Mouse (Mus musculus): ENCODE measurements around the gene Fam25c. TPM values are rescaled to one million over a fixed set of nuclear protein-coding genes. Genes with fewer than 3 reads are reported as not detected.
"Not testable (repeated sequence)": the region's sequence is repeated elsewhere in the genome, so short reads cannot be mapped to it uniquely, and the experiment has no call there.

Fam25c gene
- polyA plus RNA-seq, 1 experiment from 2014 or later, result not detected

GRCm38 (mm10) chr14:34375941-34376340 is 20.7 kb upstream of the Fam25c start:
- Histone ChIP-seq H3K27ac (no peak overlapping the region), H3K9ac (no peak overlapping the region), H3K4me3 (no peak overlapping the region), H3K9me3 (replicated peaks) (no peaks in the 10 kb centered on the region), H3K36me3 (no peaks in the 10 kb centered on the region), H3K27me3 (replicated peaks) (no peaks in the 10 kb centered on the region), H3K4me2 (peak overlapping the region; percentile 4; the same call in 1 of the 2 replicates), H3K4me1 (0 out of 2 replicates have a peak, but pooled peaks cover 5% of the 10 kb centered on the region)
- ATAC-seq, result no peak
- 68% methylated on average over 5 of the region's 5 CpGs for WGBS (ENCODE audit: insufficient replicate concordance)

GRCm38 (mm10) chr14:34375415-34375904 is 20.2 kb upstream of the Fam25c start, which contains the start of gene Mmrn2:
Mmrn2 (plus strand) TSS chr14:34375465.
- H3K27ac ChIP-seq, result no peak within 1 kb of the TSS
- no peaks in the 10 kb centered on the region for H3K36me3 ChIP-seq
- no peak within 1 kb of the TSS for H3K9ac ChIP-seq
- no peak within 1 kb of the TSS for H3K4me3 ChIP-seq
- no peaks in the 10 kb centered on the region for H3K9me3 ChIP-seq (replicated peaks)
- 0 out of 2 replicates have a peak, but pooled peaks cover 5% of the 10 kb centered on the region for H3K4me1 ChIP-seq
- H3K4me2 ChIP-seq, result peak within 1 kb of the TSS; percentile 4; the same call in 1 of the 2 replicates
- 39% methylated on average over 13 of the region's 13 CpGs for WGBS (ENCODE audit: insufficient replicate concordance)
- no peaks in the 10 kb centered on the region for H3K27me3 ChIP-seq (replicated peaks)
- no peak for ATAC-seq

- 51% methylated on average over 10 of the region's 10 CpGs for WGBS (ENCODE audit: insufficient replicate concordance)
- H3K9me3 ChIP-seq (replicated peaks), result no peaks in the 10 kb centered on the region
- no peak for ATAC-seq
- no peak within 1 kb of the TSS for H3K4me2 ChIP-seq
- no peaks in the 10 kb centered on the region for H3K36me3 ChIP-seq
- 0 out of 2 replicates have a peak, but pooled peaks cover 5% of the 10 kb centered on the region for H3K4me1 ChIP-seq
- H3K27ac ChIP-seq, result no peak within 1 kb of the TSS
- no peak within 1 kb of the TSS for H3K9ac ChIP-seq
- H3K27me3 ChIP-seq (replicated peaks), result no peaks in the 10 kb centered on the region
- H3K4me3 ChIP-seq, result no peak within 1 kb of the TSS
These were observed 19.3 kb upstream of the Fam25c start, which contains the start of gene Sncg for GRCm38 (mm10) chr14:34374577-34374976. Sncg (minus strand) TSS chr14:34374789.

- no peak for ATAC-seq
- H3K4me3 ChIP-seq, result no peak overlapping the region
- 0 out of 2 replicates have a peak, but pooled peaks cover 5% of the 10 kb centered on the region for H3K4me1 ChIP-seq
- H3K4me2 ChIP-seq, result no peak overlapping the region
- no peaks in the 10 kb centered on the region for H3K36me3 ChIP-seq
- H3K9me3 ChIP-seq (replicated peaks), result no peaks in the 10 kb centered on the region
- no peak overlapping the region for H3K9ac ChIP-seq
- no peaks in the 10 kb centered on the region for H3K27me3 ChIP-seq (replicated peaks)
- H3K27ac ChIP-seq, result no peak overlapping the region
- 68% methylated on average over 6 of the region's 6 CpGs for WGBS (ENCODE audit: insufficient replicate concordance)
These were observed 18.3 kb upstream of the Fam25c start for GRCm38 (mm10) chr14:34373581-34373980.

- Histone ChIP-seq H3K9me3 (replicated peaks) (no peaks in the 10 kb centered on the region), H3K27me3 (replicated peaks) (no peaks in the 10 kb centered on the region), H3K4me2 (no peak overlapping the region), H3K9ac (no peak overlapping the region), H3K27ac (no peak overlapping the region), H3K36me3 (no peaks in the 10 kb centered on the region), H3K4me1 (0 out of 2 replicates have a peak, but pooled peaks cover 5% of the 10 kb centered on the region), H3K4me3 (no peak overlapping the region)
- ATAC-seq, result no peak
- WGBS (ENCODE audit: insufficient replicate concordance), result 75% methylated on average over 6 of the region's 6 CpGs
These were observed 17.4 kb upstream of the Fam25c start for GRCm38 (mm10) chr14:34372646-34373045.

GRCm38 (mm10) chr14:34371763-34372162 is 16.5 kb upstream of the Fam25c start:
- no peak overlapping the region for H3K27ac ChIP-seq
- no peak overlapping the region for H3K4me3 ChIP-seq
- ATAC-seq, result peak; percentile 30; the same call in 1 of the 2 replicates
- no peak overlapping the region for H3K4me2 ChIP-seq
- H3K4me1 ChIP-seq, result 0 out of 2 replicates have a peak, but pooled peaks cover 5% of the 10 kb centered on the region
- 61% methylated on average over 2 of the region's 2 CpGs for WGBS (ENCODE audit: insufficient replicate concordance)
- H3K9me3 ChIP-seq (replicated peaks), result no peaks in the 10 kb centered on the region
- H3K27me3 ChIP-seq (replicated peaks), result no peaks in the 10 kb centered on the region
- H3K9ac ChIP-seq, result no peak overlapping the region
- no peaks in the 10 kb centered on the region for H3K36me3 ChIP-seq

GRCm38 (mm10) chr14:34370921-34371320 is 15.7 kb upstream of the Fam25c start:
- 65% methylated on average over 3 of the region's 3 CpGs for WGBS (ENCODE audit: insufficient replicate concordance)

GRCm38 (mm10) chr14:34370203-34370602 is 15.0 kb upstream of the Fam25c start:
- Histone ChIP-seq H3K36me3 (no peaks in the 10 kb centered on the region), H3K27ac (no peak overlapping the region), H3K4me2 (no peak overlapping the region), H3K27me3 (replicated peaks) (no peaks in the 10 kb centered on the region), H3K9me3 (replicated peaks) (0 out of 2 replicates have a peak, but pooled peaks cover 4% of the 10 kb centered on the region), H3K4me3 (no peak overlapping the region), H3K4me1 (0 out of 2 replicates have a peak, but pooled peaks cover 5% of the 10 kb centered on the region), H3K9ac (no peak overlapping the region)
- WGBS (ENCODE audit: insufficient replicate concordance), result 40% methylated on average over 3 of the region's 3 CpGs
- no peak for ATAC-seq

More at GRCm38 (mm10) chr14:34370921-34371320, 15.7 kb upstream of the Fam25c start:
- H3K27ac ChIP-seq, result no peak overlapping the region
- no peak overlapping the region for H3K9ac ChIP-seq
- H3K27me3 ChIP-seq (replicated peaks), result no peaks in the 10 kb centered on the region
- H3K4me1 ChIP-seq, result 0 out of 2 replicates have a peak, but pooled peaks cover 5% of the 10 kb centered on the region
- ATAC-seq, result no peak
- H3K36me3 ChIP-seq, result no peaks in the 10 kb centered on the region
- no peaks in the 10 kb centered on the region for H3K9me3 ChIP-seq (replicated peaks)
- no peak overlapping the region for H3K4me2 ChIP-seq
- H3K4me3 ChIP-seq, result no peak overlapping the region

- H3K27ac ChIP-seq, result no peak overlapping the region
These were observed 9.9 kb upstream of the Fam25c start for GRCm38 (mm10) chr14:34365147-34365507.

GRCm38 (mm10) chr14:34364254-34365146 is 9.3 kb upstream of the Fam25c start:
- not testable (repeated sequence) for ATAC-seq; H3K9ac ChIP-seq; H3K36me3 ChIP-seq; H3K4me3 ChIP-seq; H3K27ac ChIP-seq; H3K9me3 ChIP-seq (replicated peaks)
- Histone ChIP-seq H3K27me3 (replicated peaks) (0 out of 2 replicates have a peak, but pooled peaks cover 10% of the 10 kb centered on the region), H3K4me2 (peak overlapping the region; percentile 70), H3K4me1 (peaks cover 18% of the 10 kb centered on the region)
- 67% methylated on average over 15 of the region's 15 CpGs for WGBS (ENCODE audit: insufficient replicate concordance)

More at GRCm38 (mm10) chr14:34365147-34365507, 9.9 kb upstream of the Fam25c start:
- Histone ChIP-seq H3K9ac (no peak overlapping the region), H3K36me3 (no peaks in the 10 kb centered on the region), H3K4me2 (no peak overlapping the region), H3K4me3 (no peak overlapping the region), H3K9me3 (replicated peaks) (0 out of 2 replicates have a peak, but pooled peaks cover 5% of the 10 kb centered on the region), H3K4me1 (peaks cover 18% of the 10 kb centered on the region), H3K27me3 (replicated peaks) (0 out of 2 replicates have a peak, but pooled peaks cover 10% of the 10 kb centered on the region)
- ATAC-seq, result no peak
- WGBS (ENCODE audit: insufficient replicate concordance), result 76% methylated on average over 2 of the region's 2 CpGs

GRCm38 (mm10) chr14:34363490-34364253 is 8.4 kb upstream of the Fam25c start:
- peak; percentile 55 for ATAC-seq
- Histone ChIP-seq H3K36me3 (no peaks in the 10 kb centered on the region), H3K9me3 (replicated peaks) (0 out of 2 replicates have a peak, but pooled peaks cover 5% of the 10 kb centered on the region), H3K27me3 (replicated peaks) (0 out of 2 replicates have a peak, but pooled peaks cover 10% of the 10 kb centered on the region), H3K4me3 (peak overlapping the region; percentile 41), H3K4me1 (peaks cover 18% of the 10 kb centered on the region), H3K9ac (peak overlapping the region; percentile 4), H3K27ac (no peak overlapping the region), H3K4me2 (peak overlapping the region; percentile 70)
- 10% methylated on average over 32 of the region's 32 CpGs for WGBS (ENCODE audit: insufficient replicate concordance)

All from liver, embryonic 12.5 days (tissue).